Mouse (Mus musculus) liver, postnatal 0 days (tissue): ENCODE results near the gene Gm9046.
"Not testable (repeated sequence)": the region's sequence is repeated elsewhere in the genome, so short reads cannot be mapped to it uniquely, and the experiment has no call there.

ENCODE experiments used
- CTCF ChIP-seq: sonication (generic); IDR thresholded peaks from 2 replicates; pipeline ENCODE4 v1.5.1; 2016; ENCODE audit warnings: antibody characterized with exemption, low read depth
- EP300 ChIP-seq: IDR thresholded peaks from 2 replicates; pipeline ENCODE4 v1.6.1; 2016; ENCODE audit warnings: antibody characterized with exemption, low read depth, mild to moderate bottlenecking

GRCm38 (mm10) chr10:118348579-118348978 lies 5.5 kb upstream of the Gm9046 start, which contains the start of gene Gm9048:
- TF ChIP-seq CTCF, EP300: not testable (repeated sequence)
